Mouse (Mus musculus) CH12.LX (cell line): ENCODE measurements around the gene Plppr3. TPM values are rescaled to one million over a fixed set of nuclear protein-coding genes. Genes with fewer than 3 reads are reported as not detected.

Experiments
- DNase-seq: peaks from one replicate; pipeline ENCODE4 v3.0.0-alpha.2; 2013; ENCODE audit errors: extremely low read depth
- H3K27ac ChIP-seq: 2 replicates; pipeline ENCODE4 v1.5.1; 2012; ENCODE audit warnings: low read depth, mild to moderate bottlenecking, control low read depth, moderate library complexity; ENCODE audit not compliant: insufficient read depth
- H3K27me3 ChIP-seq: replicated peaks from 2 replicates; pipeline ENCODE3; 2012; ENCODE audit warnings: inconsistent platforms
- H3K36me3 ChIP-seq, 2 experiments: replicated peaks in 1 of 2; 2 replicates each; pipeline versions ENCODE3 to v1.6.1; 2012; ENCODE audit warnings: inconsistent platforms in 1 of 2, low read length in 1 of 2, mild to moderate bottlenecking in 1 of 2, mixed read lengths in 1 of 2, moderate library complexity in 1 of 2; ENCODE audit not compliant: control insufficient read depth in 1 of 2, insufficient read depth in 1 of 2
- H3K4me1 ChIP-seq, 2 experiments: 2 replicates each; pipeline ENCODE4 v1.6.1; 2012; ENCODE audit warnings: inconsistent platforms in 1 of 2, moderate library complexity in 1 of 2; ENCODE audit not compliant: insufficient read depth in 2 of 2, control insufficient read depth in 1 of 2
- H3K4me2 ChIP-seq: 2 replicates; pipeline ENCODE4 v1.6.1; 2012; ENCODE audit warnings: low read depth, mild to moderate bottlenecking, control low read depth; ENCODE audit not compliant: poor library complexity, insufficient read depth, severe bottlenecking
- H3K4me3 ChIP-seq, 3 experiments: fragments of 150-350 bp in 1 of 3; sonication (generic) in 1 of 3; replicated peaks in 1 of 3; 2 replicates each; pipeline versions ENCODE3 to v1.5.1; 2011 to 2012; ENCODE audit warnings: low read depth in 2 of 3, low read length in 2 of 3, mild to moderate bottlenecking in 2 of 3, moderate library complexity in 2 of 3, control low read depth in 1 of 3, improper control_type of control experiment in 1 of 3, inconsistent platforms in 1 of 3, mixed read lengths in 1 of 3; ENCODE audit not compliant: poor library complexity in 1 of 3
- H3K79me2 ChIP-seq: replicated peaks from 2 replicates; pipeline ENCODE4 v1.6.1; 2012; ENCODE audit warnings: mild to moderate bottlenecking, moderate library complexity; ENCODE audit not compliant: control insufficient read depth, poor library complexity, insufficient read depth, severe bottlenecking; ENCODE audit errors: extremely low read depth
- H3K9ac ChIP-seq: 2 replicates; pipeline ENCODE4 v1.6.1; 2012; ENCODE audit warnings: low read depth, mild to moderate bottlenecking, control low read depth, moderate library complexity; ENCODE audit not compliant: insufficient read depth
- H3K9me3 ChIP-seq: replicated peaks from 2 replicates; pipeline ENCODE3; 2012; ENCODE audit warnings: low read length, inconsistent platforms, mixed read lengths
- BHLHE40 ChIP-seq: IDR thresholded peaks from 2 replicates; pipeline ENCODE4 v1.6.1; 2011; ENCODE audit warnings: mild to moderate bottlenecking, low read depth, low read length, improper control_type of control experiment
- CHD1 ChIP-seq: IDR thresholded peaks from 2 replicates; pipeline ENCODE4 v1.6.1; 2012; ENCODE audit warnings: low read depth, low read length, improper control_type of control experiment, inconsistent platforms
- CTCF ChIP-seq, 2 experiments: IDR thresholded peaks in 1 of 2; conservative IDR thresholded peaks in 1 of 2; 2 replicates each; pipeline ENCODE4 v1.5.1; 2011 to 2012; ENCODE audit warnings: low read depth in 2 of 2, low read length in 2 of 2, improper control_type of control experiment in 1 of 2, inconsistent platforms in 1 of 2, mild to moderate bottlenecking in 1 of 2, moderate library complexity in 1 of 2
- E2F4 ChIP-seq: IDR thresholded peaks from 2 replicates; pipeline ENCODE4 v1.6.1; 2011; ENCODE audit warnings: low read depth, low read length, improper control_type of control experiment; ENCODE audit not compliant: insufficient replicate concordance
- EP300 ChIP-seq: IDR thresholded peaks from 2 replicates; pipeline ENCODE4 v1.6.1; 2011; ENCODE audit warnings: low read length, improper control_type of control experiment
- GABPA ChIP-seq: IDR thresholded peaks from 2 replicates; pipeline ENCODE4 v1.6.1; 2012; ENCODE audit warnings: low read depth, low read length, improper control_type of control experiment, inconsistent platforms; ENCODE audit not compliant: insufficient replicate concordance
- HCFC1 ChIP-seq: IDR thresholded peaks from 2 replicates; pipeline ENCODE4 v1.6.1; 2012; ENCODE audit warnings: low read depth, mild to moderate bottlenecking, inconsistent platforms, low read length, improper control_type of control experiment
- IRF4 ChIP-seq: IDR thresholded peaks from 2 replicates; pipeline ENCODE4 v1.6.1; 2014; ENCODE audit warnings: low read depth, mild to moderate bottlenecking, inconsistent platforms, low read length, improper control_type of control experiment
- JUND ChIP-seq: conservative IDR thresholded peaks from 2 replicates; pipeline ENCODE4 v1.6.1; 2011; ENCODE audit warnings: low read depth, low read length, improper control_type of control experiment
- KAT2A ChIP-seq: IDR thresholded peaks from 2 replicates; pipeline ENCODE4 v1.6.1; 2012; ENCODE audit warnings: low read length, improper control_type of control experiment, inconsistent platforms; ENCODE audit not compliant: insufficient replicate concordance
- MAFK ChIP-seq: IDR thresholded peaks from 2 replicates; pipeline ENCODE4 v1.6.1; 2011; ENCODE audit warnings: low read length, improper control_type of control experiment; ENCODE audit not compliant: insufficient replicate concordance
- MXI1 ChIP-seq: IDR thresholded peaks from 2 replicates; pipeline ENCODE4 v1.6.1; 2011; ENCODE audit warnings: mild to moderate bottlenecking, low read depth, low read length, improper control_type of control experiment
- MYC ChIP-seq: IDR thresholded peaks from 2 replicates; pipeline ENCODE4 v1.6.1; 2011; ENCODE audit warnings: low read depth, mild to moderate bottlenecking, improper control_type of control experiment, low read length
- NELFE ChIP-seq: IDR thresholded peaks from 2 replicates; pipeline ENCODE4 v1.6.1; 2011; ENCODE audit warnings: low read depth, low read length, improper control_type of control experiment
- NRF1 ChIP-seq: IDR thresholded peaks from 2 replicates; pipeline ENCODE4 v1.6.1; 2014; ENCODE audit warnings: low read depth, mild to moderate bottlenecking, inconsistent platforms, low read length, improper control_type of control experiment, moderate library complexity
- POLR2A ChIP-seq: IDR thresholded peaks from 2 replicates; pipeline ENCODE4 v1.6.1; 2011; ENCODE audit warnings: low read depth, mild to moderate bottlenecking, improper control_type of control experiment, low read length
- POLR2AphosphoS2 ChIP-seq: IDR thresholded peaks from 2 replicates; pipeline ENCODE4 v1.6.1; 2011; ENCODE audit warnings: low read depth, low read length, improper control_type of control experiment
- RAD21 ChIP-seq: IDR thresholded peaks from 2 replicates; pipeline ENCODE4 v1.6.1; 2011; ENCODE audit warnings: low read depth, mild to moderate bottlenecking, low read length, improper control_type of control experiment, moderate library complexity
- RCOR1 ChIP-seq: conservative IDR thresholded peaks from 2 replicates; pipeline ENCODE4 v1.6.1; 2012; ENCODE audit warnings: low read depth, mild to moderate bottlenecking, inconsistent platforms, low read length, improper control_type of control experiment
- SMC3 ChIP-seq: IDR thresholded peaks from 2 replicates; pipeline ENCODE4 v1.6.1; 2011; ENCODE audit warnings: low read depth, low read length, improper control_type of control experiment
- TBP ChIP-seq: conservative IDR thresholded peaks from 2 replicates; pipeline ENCODE4 v1.6.1; 2011; ENCODE audit warnings: low read depth, low read length, improper control_type of control experiment
- TCF12 ChIP-seq: IDR thresholded peaks from 2 replicates; pipeline ENCODE4 v1.6.1; 2014; ENCODE audit warnings: low read depth, mild to moderate bottlenecking, inconsistent platforms, low read length, improper control_type of control experiment
- UBTF ChIP-seq: IDR thresholded peaks from 2 replicates; pipeline ENCODE4 v1.6.1; 2012; ENCODE audit warnings: low read depth, mild to moderate bottlenecking, inconsistent platforms, low read length, improper control_type of control experiment, moderate library complexity
- ZMIZ1 ChIP-seq: IDR thresholded peaks from 2 replicates; pipeline ENCODE4 v1.6.1; 2012; ENCODE audit warnings: low read depth, mild to moderate bottlenecking, inconsistent platforms, low read length, improper control_type of control experiment
- ZNF384 ChIP-seq: IDR thresholded peaks from 2 replicates; pipeline ENCODE4 v1.6.1; 2012; ENCODE audit warnings: low read depth, low read length, improper control_type of control experiment, inconsistent platforms
- dilution Hi-C: fragments of 300-500 bp; cut with MboI; formaldehyde crosslinking; loops from 2 replicates; pipeline ENCODE4 v1.14.3; 2020; ENCODE audit warnings: low sequenced_read_pairs; ENCODE audit not compliant: extremely low pct_unique_long_range_greater_than_20kb, extremely low pct_ligation_motif_present
- in situ Hi-C: fragments of 300-500 bp; cut with MboI; formaldehyde crosslinking; loops from 3 replicates; pipeline ENCODE4 v1.14.3; 2019; ENCODE audit warnings: low sequenced_read_pairs, low pct_ligation_motif_present, low pct_unique_long_range_greater_than_20kb, mixed read lengths
- polyA plus RNA-seq: library from polyadenylated mRNA; unstranded; fragments of >175 nt; gene quantifications from 2 replicates; pipeline ENCODE4 v1.2.1, GENCODE M21; 2012; ENCODE audit warnings: low read depth; ENCODE audit not compliant: insufficient read length
- total RNA-seq, 2 experiments: library from RNA; depleted of rRNA; stranded (reverse); fragments of 300-350 nt in 1 of 2; fragments of >200 nt in 1 of 2; gene quantifications; 2 replicates each; pipeline ENCODE4 v1.2.3; 2012 to 2014

The Plppr3 gene
- total and polyA plus RNA-seq, 3 experiments = 0.47 to 3.4 TPM; not detected in 1

DNA sequence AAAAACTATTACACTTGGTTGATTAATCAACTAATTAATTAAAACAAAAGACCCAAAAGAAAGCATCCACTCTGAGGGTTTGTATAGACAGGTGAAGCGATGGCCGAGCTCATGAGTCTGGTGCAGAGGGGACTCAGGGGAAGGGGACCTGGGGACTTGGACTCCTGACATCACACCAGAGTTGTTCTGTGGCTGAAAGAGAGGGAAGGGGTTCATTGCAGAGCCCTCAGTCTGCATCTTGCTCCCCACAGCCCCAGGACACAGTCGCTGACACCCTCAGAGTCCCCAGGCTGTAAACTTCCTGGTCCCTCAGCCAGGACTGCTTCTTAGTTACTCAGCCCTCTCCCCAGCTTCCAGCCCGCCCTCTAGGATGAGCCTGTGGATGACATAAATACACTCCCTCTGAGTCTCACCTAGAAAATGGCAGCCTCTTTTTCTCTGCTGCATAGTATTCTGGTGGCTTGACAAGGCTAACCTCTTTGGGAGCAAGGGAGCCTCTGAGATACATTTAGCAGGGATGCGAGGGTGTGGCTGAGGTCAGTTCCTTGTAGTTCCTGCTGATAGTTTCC, 43.2 kb upstream of the Plppr3 start:
- peaks cover 0 to 14% of the 10 kb centered on the region in 2 experiments for H3K36me3 ChIP-seq
- dilution Hi-C loops = no loop called here
- no peaks in the 10 kb centered on the region for H3K27me3 ChIP-seq
- H3K79me2 ChIP-seq = no peaks in the 10 kb centered on the region; the same call in 1 of the 2 replicates
- in situ Hi-C loops = no loop called here
- peaks cover 4% of the 10 kb centered on the region for H3K9me3 ChIP-seq
- peaks cover 10 to 30% of the 10 kb centered on the region in 2 experiments for H3K4me1 ChIP-seq
- DNase-seq = no peak
- H3K27ac ChIP-seq = no peak overlapping the region
- peak overlapping the region; percentile 94; the same call in 1 of the 2 replicates for H3K9ac ChIP-seq
- H3K4me2 ChIP-seq = 0 out of 2 replicates have a peak overlapping the region, but pooled peaks have one; percentile 55
- H3K4me3 ChIP-seq = no peak overlapping the region
- TF ChIP-seq RAD21 (no peak), E2F4 (no peak), POLR2A (no peak)

DNA sequence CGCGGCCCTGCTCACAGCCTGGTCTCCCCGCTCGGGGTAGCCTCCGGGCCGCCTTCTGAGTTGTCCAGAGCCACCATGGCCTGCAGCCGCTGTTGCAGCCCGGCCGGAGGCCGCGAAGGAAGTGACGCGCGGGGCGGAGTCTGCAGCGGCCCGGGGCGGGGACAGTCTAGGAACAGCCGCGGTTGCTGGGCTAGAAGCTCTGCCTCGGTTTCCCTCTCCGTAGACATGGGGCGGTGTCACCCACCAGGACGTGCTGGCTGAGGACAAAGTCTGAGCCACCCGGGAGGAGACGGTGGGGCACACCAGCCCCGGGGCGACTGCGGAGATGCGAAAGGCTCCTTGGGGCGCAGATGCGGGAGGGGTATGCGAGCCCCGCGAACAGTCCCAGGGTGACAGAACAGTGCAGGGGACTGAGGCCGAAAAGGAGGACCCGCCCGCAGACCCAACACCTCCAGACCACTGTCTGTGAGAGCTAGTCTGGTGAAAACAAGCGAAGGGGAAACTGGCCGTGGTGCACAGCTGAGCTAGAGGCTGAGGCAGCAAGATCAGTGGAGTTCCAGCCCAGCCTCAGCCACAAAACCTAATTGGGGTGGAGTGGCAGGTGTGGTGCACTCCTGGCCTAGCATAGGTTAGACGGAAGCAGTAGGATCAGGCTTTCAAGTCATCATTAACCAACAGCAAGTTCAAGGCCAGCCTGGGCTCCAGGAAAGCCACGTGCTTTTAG, 42.5 kb upstream of the Plppr3 start, which contains the start of gene Kiss1r:
Gene Kiss1r, plus strand, starts transcription at position 164 of the 724 bp plus-strand sequence.
- H3K4me2 ChIP-seq = peak within 1 kb of the TSS; percentile 55
- peaks cover 0 to 21% of the 10 kb centered on the region in 2 experiments for H3K36me3 ChIP-seq
- no peaks in the 10 kb centered on the region for H3K27me3 ChIP-seq
- H3K4me1 ChIP-seq = peaks cover 10 to 30% of the 10 kb centered on the region in 2 experiments
- peak within 1 kb of the TSS; percentile 83 to 93 (median 87) for H3K4me3 ChIP-seq
- peaks cover 4% of the 10 kb centered on the region for H3K9me3 ChIP-seq
- in situ Hi-C loops (no loop called here), dilution Hi-C loops (no loop called here)
- H3K79me2 ChIP-seq = no peaks in the 10 kb centered on the region; the same call in 1 of the 2 replicates
- peak; percentile 64 for DNase-seq
- TF ChIP-seq MAFK (no peak), RCOR1 (no peak), ZNF384 (no peak), ZMIZ1 (peak; percentile 40; the same call in 1 of the 2 replicates), UBTF (no peak), GABPA (no peak), BHLHE40 (no peak), MXI1 (peak; percentile 53), NELFE (peak; percentile 92), CTCF (conservative IDR thresholded peaks at IDR 0.05 in 1 of 2, IDR thresholded peaks at IDR 0.05 in 1 of 2; ENCODE audit: low read depth in 2 of 2, low read length in 2 of 2) (no peak), EP300 (no peak), CHD1 (no peak), KAT2A (no peak), NRF1 (0 out of 2 replicates have a peak, but pooled peaks have one; percentile 9), MYC (no peak), POLR2AphosphoS2 (no peak), JUND (no peak), HCFC1 (peak; percentile 70), IRF4 (no peak), POLR2A (peak; percentile 95), TCF12 (peak; percentile 88), TBP (0 out of 2 replicates have a peak, but pooled peaks have one; percentile 28), SMC3 (no peak)
- no peak within 1 kb of the TSS for H3K27ac ChIP-seq
- peak within 1 kb of the TSS; percentile 94 for H3K9ac ChIP-seq
